Mouse (Mus musculus) brain, embryonic 14.5 days (tissue): ENCODE measurements around the gene Myh14.

Source experiments
- CTCF ChIP-seq: fragments of 200-500 bp; IDR thresholded peaks from 2 replicates; pipeline ENCODE4 v1.5.1; 2012; ENCODE audit warnings: inconsistent platforms, mild to moderate bottlenecking, moderate library complexity, borderline replicate concordance; ENCODE audit not compliant: insufficient read depth, insufficient read length; ENCODE audit errors: extremely low read depth
- POLR2A ChIP-seq: fragments of 200-500 bp; IDR thresholded peaks from 2 replicates; pipeline ENCODE4 v1.6.1; 2012; ENCODE audit warnings: mild to moderate bottlenecking, inconsistent platforms, borderline replicate concordance; ENCODE audit not compliant: poor library complexity, insufficient read depth, insufficient read length, severe bottlenecking; ENCODE audit errors: extremely low read depth

DNA sequence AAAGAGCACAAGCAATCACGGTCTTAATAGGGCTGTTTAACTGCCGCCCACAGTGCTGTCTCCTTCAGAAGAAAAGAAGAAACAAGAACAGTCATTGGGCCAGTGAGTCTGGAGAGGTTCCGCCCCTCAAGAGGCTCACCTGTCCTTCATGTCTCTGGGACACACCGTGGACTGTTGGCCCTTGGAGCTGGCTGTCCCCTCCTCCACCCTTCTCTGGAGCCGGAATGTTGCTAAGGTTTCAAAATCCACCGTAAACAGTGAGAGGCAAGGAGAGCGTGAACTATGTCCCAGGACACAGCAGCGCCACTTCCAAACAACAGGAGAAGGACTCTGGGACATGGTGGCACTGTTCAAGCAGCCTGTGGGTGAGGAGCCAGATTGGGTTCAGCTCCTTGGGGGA, 13.0 kb upstream of the Myh14 start:
- TF ChIP-seq CTCF (no peak), POLR2A (no peak)
